Comparison of ENCODE assay signal across 13 mouse cellular contexts in the genomic region with DNA sequence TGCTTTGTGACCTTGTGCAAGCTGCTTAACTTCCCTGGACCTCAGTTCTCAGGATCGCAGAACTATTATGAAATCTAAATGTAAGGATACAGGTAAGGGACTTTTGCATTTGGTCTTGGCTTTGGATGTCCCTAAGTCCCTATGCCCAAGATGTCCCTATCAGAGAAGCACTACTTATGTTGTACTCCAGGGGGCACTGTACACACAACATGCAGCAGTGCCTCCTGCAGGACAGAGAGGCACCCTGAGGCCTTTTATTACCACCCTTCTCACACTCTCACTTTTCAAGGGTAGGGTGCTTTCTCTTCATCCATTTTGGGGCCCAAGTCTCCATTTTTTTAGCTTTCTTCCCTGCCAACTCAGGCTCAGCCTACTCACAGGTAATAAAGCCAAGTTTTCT. TPM values are rescaled to one million over a fixed set of nuclear protein-coding genes. Genes with fewer than 3 reads are reported as not detected.
DNase-seq lines count a peak whose midpoint lies in the region; TF ChIP-seq lines count a peak whose summit lies in the region.
"Had no signal": no experiment of that assay in that cellular context is flagged by ENCODE, and none has a peak within 500 bp of the region (broad histone marks: within the 10 kb centered on the region; RNA-seq: fewer than 3 reads in every experiment).

No protein-coding gene starts in this region.

- DNase-seq in gastrocnemius, adult 2 months: no peak
- DNase-seq in gastrocnemius, postnatal 4 days (ENCODE audit: low spot score in 2 of 2): no peak
- DNase-seq in thymus, adult 2 months: peak; percentile 53
- no peak for DNase-seq in thymus, adult 18-20 months
- peak; percentile 39 for DNase-seq in lung, postnatal 25 days (ENCODE audit: low spot score)
- DNase-seq in gastrocnemius, postnatal 25 days: no peak
- DNase-seq in layer of hippocampus, adult 11-12 months (ENCODE audit: low spot score): no peak
- DNase-seq in layer of hippocampus, postnatal 14 days (ENCODE audit: low spot score in 2 of 2): no peak
- DNase-seq: gastrocnemius, postnatal 36 days; right cerebral cortex, postnatal 4 days had no signal

- no peaks in the 10 kb centered on the region for H3K4me1 ChIP-seq in thymus, adult 2 months (replicated peaks; ENCODE audit: control insufficient read depth, insufficient read depth, low read length)
- H3K4me1 ChIP-seq: hindbrain, embryonic 15.5 days had no signal

- H3K27ac ChIP-seq in gastrocnemius, adult 2 months: no peak overlapping the region
- H3K27ac ChIP-seq in thymus, adult 2 months (ENCODE audit: control insufficient read depth, insufficient read depth, low read length): no peak overlapping the region
- H3K27ac ChIP-seq: hindbrain, embryonic 15.5 days had no signal

- intact Hi-C loops in gastrocnemius, adult 2 months (cut with DNase I): no loop called here

- WGBS in thymus, adult 2 months: 98% methylated on average over 1 of the region's 1 CpGs

- no peak overlapping the region for H3K4me3 ChIP-seq in gastrocnemius, adult 2 months
- H3K4me3 ChIP-seq in thymus, adult 2 months (ENCODE audit: control insufficient read depth, insufficient read depth, low read length): no peak overlapping the region
- H3K4me3 ChIP-seq: hindbrain, embryonic 15.5 days had no signal

- no peaks in the 10 kb centered on the region for H3K27me3 ChIP-seq in thymus, adult 2 months (ENCODE audit: control insufficient read depth, insufficient read depth, low read length)
- H3K27me3 ChIP-seq: hindbrain, embryonic 15.5 days had no signal

- TF ChIP-seq POLR2A in thymus, adult 2 months (IDR thresholded peaks at IDR 0.05; ENCODE audit: control insufficient read depth, extremely low read depth, insufficient read depth, low read length, poor library complexity): no peak

- H3K36me3 ChIP-seq in thymus, adult 2 months (ENCODE audit: control insufficient read depth, insufficient read depth, low read length): no peaks in the 10 kb centered on the region
- H3K36me3 ChIP-seq: hindbrain, embryonic 15.5 days had no signal

- TF ChIP-seq CTCF in gastrocnemius, adult 2 months (IDR thresholded peaks at IDR 0.05): peak; percentile 48
- no peak for TF ChIP-seq CTCF in thymus, adult 2 months (IDR thresholded peaks at IDR 0.05; ENCODE audit: borderline replicate concordance, control insufficient read depth, extremely low read depth, insufficient read depth, low read length, poor library complexity)

RNA-seq across cellular contexts. Expression of a gene that starts 15.8 kb away (rescaled TPM):
- total RNA-seq in gastrocnemius, adult 2 months (2021): not detected
- not detected for total RNA-seq in gastrocnemius, postnatal 4 days (2021)
- 0.03 TPM in 1 of 2 replicates, not detected in the other for polyA plus RNA-seq in thymus, adult 2 months (2012; rRNA removed)
- total RNA-seq in gastrocnemius, postnatal 25 days (2021): not detected
- not detected for total RNA-seq in layer of hippocampus, postnatal 14 days (2021)
- total RNA-seq: gastrocnemius, postnatal 36 days had no signal
- polyA plus RNA-seq: hindbrain, embryonic 15.5 days; limb, embryonic 11.5 days; midbrain, embryonic 16.5 days had no signal

RNA-seq across cellular contexts. Expression of a gene that starts 44.0 kb away (rescaled TPM):
- total RNA-seq in gastrocnemius, adult 2 months (2021): not detected
- total RNA-seq in gastrocnemius, postnatal 4 days (2021): not detected
- 0.45 and 1.4 TPM in 2 replicates for polyA plus RNA-seq in thymus, adult 2 months (2012; rRNA removed)
- not detected for total RNA-seq in gastrocnemius, postnatal 25 days (2021)
- 1 to 10 TPM in 1 of 2 experiments, under 1 TPM in 1; 0.90 to 1.1 TPM for total RNA-seq in layer of hippocampus, postnatal 14 days (2021)
- total RNA-seq: gastrocnemius, postnatal 36 days had no signal

Comparison
In these comparisons a context has a peak if more than half of its experiments do, and no peak if none do; other contexts are left out.
1. DNase-seq: peak in thymus, adult 2 months (single experiment) and lung, postnatal 25 days (single experiment); none in gastrocnemius, adult 2 months (single experiment), gastrocnemius, postnatal 4 days (0 of 2), thymus, adult 18-20 months (0 of 2), gastrocnemius, postnatal 25 days (single experiment), layer of hippocampus, adult 11-12 months (single experiment) and layer of hippocampus, postnatal 14 days (0 of 2).